Mouse (Mus musculus) gastrocnemius, postnatal 14 days (tissue): ENCODE measurements around the gene Inha. TPM values are rescaled to one million over a fixed set of nuclear protein-coding genes. Genes with fewer than 3 reads are reported as not detected.

Source experiments
- DNase-seq: peaks from one replicate; pipeline ENCODE4 v3.0.0; 2021; ENCODE audit warnings: mixed read lengths
- intact Hi-C: fragments of 180-260 bp; cut with DNase I; formaldehyde crosslinking; loops from one replicate; pipeline ENCODE4 v1.15.1; 2025; ENCODE audit warnings: low total_unique reads
- long read RNA-seq, 2 experiments: library from polyadenylated mRNA; stranded (forward); transcript quantifications; one replicate each; pipeline ENCODE4 v2.0.0; 2021
- total RNA-seq, 2 experiments: library from RNA; stranded (reverse); gene quantifications; 2 replicates each; pipeline ENCODE4 v1.2.3; 2021

Inha gene
- 1 to 10 TPM; 6.5 to 7.7 TPM for total RNA-seq
- long read RNA-seq, experiment 1, transcript Inha-201 (2 exons, 1,475 nt): major isoform, 10 of 14 reads
- long read RNA-seq, experiment 1, partial matches to known transcripts: 0 of 14 reads
- long read RNA-seq, experiment 1, other reads (novel, unspliced or antisense): 4 of 14 reads
- long read RNA-seq, experiment 2, partial matches to known transcripts: 0 of 5 reads
- long read RNA-seq, experiment 2, other reads (novel, unspliced or antisense): 1 of 5 reads

DNA sequence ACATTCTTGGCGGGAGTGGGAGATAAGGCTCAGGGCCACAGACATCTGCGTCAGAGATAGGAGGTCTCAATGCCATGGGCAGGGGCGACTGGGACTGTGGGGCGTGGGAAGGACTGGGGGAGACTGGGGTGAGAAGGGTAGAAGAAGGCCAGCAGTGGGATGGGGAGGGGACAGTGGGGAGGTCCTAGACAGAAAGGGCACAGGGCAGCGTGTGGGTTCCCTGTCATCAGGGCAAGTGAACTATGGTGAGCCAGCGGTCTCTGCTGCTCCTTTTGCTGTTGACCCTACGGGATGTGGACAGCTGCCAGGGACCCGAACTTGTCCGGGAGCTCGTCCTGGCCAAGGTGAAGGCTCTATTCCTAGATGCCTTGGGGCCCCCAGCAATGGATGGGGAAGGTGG lies at the start of gene Inha:
Gene Inha, plus strand, starts transcription at position 72 of the 400 bp plus-strand sequence.
- intact Hi-C loops: no loop called here
- DNase-seq: no peak

DNA sequence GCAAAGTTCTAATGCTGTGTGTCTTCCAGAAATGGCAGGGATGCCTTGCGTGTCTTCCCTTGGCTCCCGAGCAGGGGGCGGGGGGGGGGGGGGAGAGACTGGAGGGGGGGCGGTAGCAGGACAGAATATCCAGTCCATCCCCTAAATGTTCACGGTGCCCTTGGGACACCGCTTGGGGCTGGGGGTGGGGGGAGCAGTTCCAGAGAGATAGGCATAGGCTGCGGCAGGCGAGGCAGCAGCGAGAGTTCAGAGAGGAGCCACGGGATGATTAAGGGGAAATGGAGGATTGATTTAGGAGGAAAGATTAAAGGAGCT lies 49.2 kb upstream of the Inha start:
- intact Hi-C loops: no loop called here

DNA sequence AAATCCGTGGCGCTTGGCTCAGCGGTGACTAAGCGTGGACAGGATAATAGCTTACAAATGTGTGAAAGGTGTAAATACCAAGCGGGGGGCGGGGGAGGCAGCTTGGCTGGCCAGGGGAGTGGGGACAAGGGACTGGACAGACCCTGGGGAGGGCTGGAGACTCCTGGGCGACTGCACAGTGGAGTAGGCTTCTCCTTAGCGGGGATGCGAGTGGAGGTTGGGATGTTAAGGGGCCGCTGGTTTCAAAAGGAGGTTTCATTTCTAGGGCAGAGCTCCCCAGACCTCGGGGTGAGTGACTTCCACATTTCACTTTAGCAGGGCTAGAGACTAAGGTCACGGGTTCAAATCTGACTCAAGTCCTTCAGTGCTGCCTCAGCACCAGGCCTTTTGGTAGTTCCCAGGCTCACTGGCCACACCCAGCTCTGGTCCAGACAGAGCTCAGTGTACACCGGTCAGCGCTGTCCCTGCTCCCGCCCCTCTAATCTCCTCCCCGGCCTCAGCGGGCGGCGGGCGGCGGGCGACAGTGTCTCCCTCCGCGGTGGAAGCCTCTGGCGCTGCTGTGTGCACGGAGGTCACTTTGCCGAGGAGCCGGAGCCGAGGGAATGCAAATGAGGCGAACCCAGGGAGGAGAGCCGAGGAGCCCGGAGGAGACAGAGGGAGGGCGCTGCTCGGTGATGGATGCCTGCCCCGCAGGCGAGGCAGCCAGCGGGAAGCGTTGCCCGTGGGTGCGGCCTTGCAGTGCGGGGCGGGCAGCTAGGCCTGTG lies 48.7 kb upstream of the Inha start:
- DNase-seq: no peak
- intact Hi-C loops: no loop called here

More for the DNA sequence above, 49.2 kb upstream of the Inha start:
- no peak for DNase-seq

DNA sequence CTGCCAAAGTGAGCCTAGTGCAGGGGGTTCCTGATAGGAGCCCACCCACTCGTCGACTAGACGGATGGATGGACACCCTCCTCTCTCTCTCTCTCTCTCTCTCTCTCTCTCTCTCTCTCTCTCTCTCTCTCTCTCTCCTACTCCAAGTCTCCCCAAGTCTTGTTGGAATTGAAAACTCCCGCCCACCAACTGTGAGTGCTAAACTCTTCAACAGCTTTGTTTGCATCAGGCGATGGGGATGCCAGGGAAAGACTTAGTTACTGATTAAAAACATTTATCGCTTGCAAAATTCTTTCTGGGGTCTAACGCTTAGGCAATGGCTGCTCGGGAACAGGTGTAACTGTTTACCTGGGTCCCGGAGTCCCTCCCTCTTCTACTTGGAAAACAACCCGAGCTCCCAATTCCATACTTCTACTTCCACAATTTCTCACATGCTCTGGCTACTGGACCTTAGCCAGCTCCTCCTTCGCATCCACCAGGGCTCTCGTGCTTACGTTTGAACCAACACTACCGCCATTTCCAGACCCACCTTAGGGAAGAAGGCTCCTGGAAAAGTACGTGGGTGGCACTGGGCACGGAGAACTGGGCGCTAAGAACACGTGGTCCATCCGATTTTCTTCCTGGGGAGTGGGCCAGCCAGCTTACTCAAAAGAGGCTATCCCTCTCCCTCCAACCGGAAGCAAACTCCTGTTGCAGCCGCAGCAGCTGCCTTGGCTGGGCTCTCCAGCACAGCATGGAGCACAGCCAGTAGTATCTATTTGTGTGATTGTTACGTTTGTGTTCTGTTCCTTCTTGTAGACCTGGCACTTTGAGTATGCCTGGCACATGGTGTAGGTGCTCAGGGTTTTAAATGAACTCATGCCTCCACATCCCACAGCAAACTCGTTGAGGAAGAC lies 47.8 kb upstream of the Inha start:
- DNase-seq: no peak
- intact Hi-C loops: no loop called here

DNA sequence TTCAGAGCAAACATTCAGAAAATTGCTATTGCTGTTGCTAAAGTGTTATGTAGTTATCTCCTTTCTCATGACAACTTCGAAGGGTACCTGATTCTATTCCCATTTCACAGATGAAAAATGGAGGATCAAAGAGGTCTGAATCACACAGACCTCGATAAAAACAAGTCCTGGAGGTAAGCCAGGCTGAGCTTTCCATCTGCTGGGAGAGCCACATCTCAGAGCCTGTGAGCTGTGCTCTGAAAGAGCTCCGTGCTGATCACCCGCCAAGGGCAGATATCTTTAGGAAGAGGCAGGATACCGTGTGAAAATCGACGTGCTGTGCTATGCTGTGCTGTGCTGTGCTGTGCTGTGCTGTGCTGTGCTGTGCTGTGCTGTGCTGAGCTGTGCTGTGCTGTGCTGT lies 46.6 kb upstream of the Inha start:
- no peak for DNase-seq
- intact Hi-C loops: no loop called here

DNA sequence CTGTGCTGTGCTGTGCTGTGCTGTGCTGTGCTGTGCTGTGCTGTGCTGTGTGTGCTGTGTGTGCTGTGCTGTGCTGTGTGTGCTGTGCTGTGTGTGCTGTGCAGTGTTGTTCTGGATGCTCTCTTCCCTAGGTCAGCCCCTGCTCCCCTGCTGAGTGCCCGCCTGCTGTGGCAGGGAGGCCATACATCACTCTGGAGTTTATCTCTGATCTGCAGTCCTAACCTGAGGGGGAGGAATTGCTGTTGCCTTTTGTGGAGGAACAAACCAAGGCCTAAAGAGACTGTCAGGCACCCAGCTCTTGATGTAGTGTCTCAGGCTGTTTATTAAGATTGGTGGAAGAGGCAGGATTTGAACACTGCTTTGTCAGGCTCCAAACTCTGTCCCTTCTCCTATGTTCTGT lies 44.2 kb upstream of the Inha start:
- intact Hi-C loops: no loop called here
- DNase-seq: no peak

DNA sequence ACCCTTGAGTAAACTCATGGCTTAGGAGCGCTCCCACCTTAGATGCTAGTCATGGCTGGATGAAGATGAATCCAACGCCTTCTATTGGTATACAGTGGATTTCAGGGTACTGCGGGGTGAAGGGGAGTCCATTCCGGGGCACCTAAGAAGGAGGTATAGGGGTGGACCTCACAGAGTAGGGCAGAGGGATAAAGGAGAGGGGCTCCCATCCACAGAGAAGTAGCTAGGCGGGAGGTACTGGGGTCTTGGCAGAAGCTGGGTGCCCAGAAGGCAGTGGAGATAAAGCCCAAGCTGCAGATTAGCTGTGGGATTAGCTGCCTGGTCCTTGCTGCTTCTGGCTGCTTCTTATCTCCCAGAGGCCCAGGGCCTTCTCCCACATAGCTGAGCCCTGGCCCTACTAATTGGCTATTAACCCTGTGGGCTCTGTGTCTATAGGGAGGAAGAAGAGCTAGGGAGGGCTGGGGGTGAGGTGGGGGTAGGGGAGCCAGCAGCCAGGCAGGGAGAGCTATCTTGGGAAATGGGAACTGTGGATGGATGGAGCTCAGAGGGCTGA lies 43.1 kb upstream of the Inha start:
- DNase-seq: no peak
- intact Hi-C loops: no loop called here

DNA sequence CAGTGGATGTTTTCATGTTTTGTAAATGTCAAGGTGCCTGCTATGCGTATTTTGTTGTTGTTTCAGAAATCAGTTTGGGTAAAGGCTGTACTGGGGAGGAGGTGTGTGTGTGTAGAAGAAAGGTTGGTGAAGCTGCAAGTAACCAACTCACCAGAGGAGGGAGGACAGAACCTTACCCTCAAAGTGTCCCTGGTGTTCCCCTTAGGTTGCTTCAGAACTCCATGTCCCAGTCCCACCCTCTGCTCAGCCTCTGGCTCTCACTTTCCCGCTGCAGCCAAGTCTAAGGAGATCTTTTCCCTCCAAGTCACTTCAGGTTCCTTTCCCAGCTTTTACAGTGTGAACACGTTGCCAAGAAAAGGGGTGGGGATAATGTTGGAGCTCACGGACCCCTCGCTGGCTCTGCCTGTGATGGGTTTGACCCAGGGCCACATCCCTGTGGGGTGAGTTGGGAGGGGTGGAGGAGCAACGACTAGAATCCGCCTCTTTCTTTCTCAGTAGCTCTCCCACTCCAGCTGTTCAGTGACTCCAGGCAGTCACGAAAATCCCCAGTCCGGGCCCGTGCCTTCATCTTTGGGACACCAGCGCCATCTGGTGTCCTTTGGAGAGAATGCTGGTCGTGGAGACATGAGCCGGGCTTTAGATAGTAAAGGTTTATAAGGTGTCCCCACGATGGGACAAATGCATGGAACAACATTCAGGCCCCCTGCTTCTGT lies 39.5 kb upstream of the Inha start:
- DNase-seq: peak; percentile 79

DNA sequence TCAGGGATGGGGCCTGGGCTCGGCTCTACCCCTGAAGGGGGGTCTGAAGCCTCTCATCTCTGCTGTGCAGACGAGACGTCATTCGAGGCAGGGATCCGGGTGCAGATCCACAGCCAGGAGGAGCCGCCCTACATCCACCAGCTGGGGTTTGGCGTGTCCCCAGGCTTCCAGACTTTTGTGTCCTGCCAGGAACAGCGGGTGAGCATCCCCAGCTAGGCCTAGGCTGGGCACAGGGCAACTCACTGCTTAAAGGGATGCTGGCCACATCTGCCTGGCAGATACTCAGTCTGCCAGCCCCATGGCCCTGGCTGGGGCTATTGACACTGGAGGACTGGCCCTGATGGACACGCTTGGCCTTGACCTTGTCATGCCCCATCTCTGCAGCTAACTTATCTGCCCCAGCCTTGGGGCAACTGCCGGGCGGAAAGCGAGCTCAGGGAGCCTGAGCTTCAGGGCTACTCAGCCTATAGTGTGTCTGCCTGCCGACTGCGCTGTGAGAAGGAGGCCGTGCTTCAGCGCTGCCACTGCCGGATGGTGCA lies 37.5 kb upstream of the Inha start:
- intact Hi-C loops: loop anchor here (5.0 kb wide), 1 partner anchor 127 kb away; no protein-coding TSS in a partner anchor
- DNase-seq: no peak

More for the DNA sequence above, 39.5 kb upstream of the Inha start:
- intact Hi-C loops: loop anchor here (2.0 to 5.0 kb wide), 2 partner anchors 23 to 125 kb away; no protein-coding TSS in a partner anchor

DNA sequence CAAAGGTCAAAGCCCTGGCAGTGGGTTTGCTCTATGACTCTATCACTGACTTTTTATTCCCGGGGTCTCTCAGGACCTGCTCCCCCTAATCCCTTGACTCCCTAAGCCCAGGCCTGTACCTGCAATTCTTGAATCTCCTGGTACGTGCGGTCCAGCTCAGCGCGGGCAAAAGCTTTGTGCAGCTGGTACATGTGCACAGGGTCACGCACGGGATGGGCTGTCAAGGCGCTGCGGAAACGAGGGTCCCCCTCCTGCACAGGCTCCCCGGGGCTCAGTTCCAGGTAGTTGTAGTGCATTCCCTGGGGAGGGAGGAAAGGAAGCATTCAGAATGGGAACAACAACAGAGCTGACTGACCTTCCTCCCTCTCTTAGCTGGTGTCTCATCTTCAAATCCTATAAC lies 30.4 kb upstream of the Inha start:
- intact Hi-C loops: loop anchor here (5.0 kb wide), 1 partner anchor 121 kb away; no protein-coding TSS in a partner anchor
- DNase-seq: no peak

DNA sequence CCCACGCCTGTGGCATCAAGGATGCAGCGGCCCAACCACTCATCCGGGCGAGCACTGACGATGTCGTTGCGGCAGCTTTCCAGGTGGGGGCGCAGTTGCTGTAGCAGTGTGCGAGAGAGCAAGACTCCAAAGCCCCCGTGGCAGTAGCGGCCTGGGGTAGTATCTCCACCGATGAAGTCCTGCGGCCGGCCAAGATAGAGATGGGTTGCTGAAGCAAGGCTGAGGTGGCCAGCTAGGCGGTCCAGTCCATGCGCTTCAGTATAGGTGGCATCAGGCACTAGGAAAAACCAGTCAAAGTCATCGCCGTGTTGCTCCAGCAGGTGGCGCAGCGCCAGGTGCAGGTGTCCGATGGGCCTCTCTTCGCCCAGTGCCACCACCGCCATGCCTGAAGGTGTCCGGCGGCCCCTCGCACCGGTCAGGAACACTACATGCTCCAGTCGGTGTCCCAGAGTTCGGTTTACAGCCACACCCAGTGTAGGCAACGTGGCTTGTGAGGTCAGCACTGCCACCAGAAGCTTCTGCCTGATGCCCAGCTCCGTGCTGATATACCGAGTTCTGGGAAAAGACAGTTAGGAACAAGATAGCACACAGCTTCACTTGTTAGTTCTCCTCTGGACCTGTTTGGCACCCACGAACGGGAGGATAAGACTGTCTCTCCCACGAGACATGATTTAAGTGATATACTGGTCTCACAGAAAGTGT lies 29.5 kb upstream of the Inha start:
- DNase-seq: peak; percentile 78
- intact Hi-C loops: loop anchor here (5.0 kb wide), 1 partner anchor 120 kb away; no protein-coding TSS in a partner anchor

DNA sequence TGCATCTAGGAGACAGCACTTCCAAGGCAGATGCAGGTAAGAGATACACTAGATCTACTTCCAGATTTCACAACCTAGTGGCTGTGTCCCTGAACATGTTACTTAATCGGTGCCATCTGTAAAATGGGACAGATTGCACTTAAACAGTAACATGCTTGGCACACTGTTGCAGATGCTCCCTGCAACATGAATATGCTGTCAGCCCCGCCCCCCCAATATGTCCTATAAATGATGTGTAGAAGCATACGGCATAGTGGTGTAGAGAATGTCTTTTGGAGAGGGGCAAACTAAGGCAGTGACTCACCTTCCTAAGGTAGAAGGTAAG lies 28.9 kb upstream of the Inha start:
- intact Hi-C loops: loop anchor here (5.0 kb wide), 1 partner anchor 119 kb away; no protein-coding TSS in a partner anchor
- no peak for DNase-seq

DNA sequence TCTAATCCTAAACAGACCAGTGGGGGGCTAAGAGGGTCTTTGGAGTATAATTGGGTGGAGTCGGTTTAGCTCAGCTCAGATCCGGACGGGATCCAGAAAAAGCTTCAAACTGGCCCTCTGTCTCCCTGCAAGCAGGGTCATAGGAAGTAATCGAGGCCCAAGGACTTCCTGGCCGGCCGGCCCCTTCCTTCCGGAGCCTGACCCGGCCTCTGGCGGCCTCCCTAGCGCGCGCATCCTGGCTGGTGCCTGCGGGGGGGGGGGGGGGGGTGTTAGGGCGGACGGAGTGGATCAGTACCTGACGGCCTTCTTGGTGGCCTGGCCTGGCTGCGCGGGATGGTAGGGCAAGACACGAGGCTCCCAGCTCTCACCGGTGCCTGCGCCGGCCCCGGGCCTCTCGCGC lies 28.4 kb upstream of the Inha start:
- intact Hi-C loops: loop anchor here (5.0 kb wide), 1 partner anchor 119 kb away; no protein-coding TSS in a partner anchor
- DNase-seq: peak; percentile 61

DNA sequence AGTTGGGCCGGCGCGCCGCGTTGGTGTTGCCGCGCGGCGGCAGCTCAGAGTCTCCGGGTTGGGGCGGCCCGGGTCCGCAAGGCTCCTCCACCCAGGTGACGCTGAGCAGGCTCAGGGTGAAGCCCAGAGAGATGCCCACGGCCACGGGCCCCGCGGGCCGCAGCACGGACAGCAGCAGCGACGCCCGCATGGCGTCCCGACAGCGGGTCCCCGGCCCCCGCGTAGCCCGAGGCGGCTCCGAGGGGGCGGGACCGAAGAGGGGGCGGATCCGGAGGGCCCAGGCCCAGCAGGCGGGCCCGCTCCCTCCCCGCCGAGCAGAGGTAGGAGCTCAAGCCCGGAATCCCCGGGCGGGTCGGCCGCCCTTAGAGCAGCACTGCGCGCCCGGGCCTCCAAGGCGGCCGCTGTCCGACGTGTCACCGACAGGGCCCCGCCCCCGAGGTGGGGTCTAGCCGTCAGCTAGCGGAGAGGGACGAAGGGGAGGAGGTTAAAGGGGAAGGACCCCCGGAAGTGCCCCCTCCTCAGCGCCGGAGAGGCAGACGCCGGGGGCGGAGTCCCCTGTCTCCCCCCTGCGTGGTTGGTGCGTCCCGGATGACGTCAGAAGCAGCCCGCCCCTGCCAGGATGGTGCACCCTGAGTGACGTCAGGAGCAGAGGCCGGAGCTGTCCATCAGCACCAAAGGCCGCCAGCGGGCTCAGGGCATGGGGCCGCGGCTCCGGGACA lies 27.8 kb upstream of the Inha start, which contains the start of the genes Chpf and Tmem198:
Gene Chpf, minus strand, starts transcription at position 392 of the 719 bp plus-strand sequence.
Gene Tmem198, plus strand, starts transcription at position 617 of the 719 bp plus-strand sequence.
- peak; percentile 95 for DNase-seq
- intact Hi-C loops: loop anchor here (5.0 kb wide), 1 partner anchor 118 kb away; no protein-coding TSS in a partner anchor

DNA sequence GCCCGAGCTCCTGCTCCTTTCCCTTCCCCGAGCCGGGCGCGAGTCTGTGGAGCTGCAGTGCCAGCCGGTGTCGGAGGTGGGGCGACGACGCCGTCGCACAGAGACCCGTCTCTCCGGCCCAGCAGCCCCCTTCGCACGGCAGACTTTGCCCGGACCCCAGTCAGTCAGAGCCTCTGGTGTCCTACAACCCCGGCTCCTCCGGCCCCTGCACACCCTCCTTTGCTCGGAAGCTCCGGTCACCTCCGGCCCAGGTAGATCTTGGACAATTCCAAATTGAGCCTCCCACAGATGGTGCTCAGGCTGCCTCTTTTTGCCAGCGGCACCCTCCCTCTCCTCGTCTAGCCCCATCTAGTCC lies 27.3 kb upstream of the Inha start:
- intact Hi-C loops: loop anchor here (5.0 kb wide), 1 partner anchor 118 kb away; no protein-coding TSS in a partner anchor
- no peak for DNase-seq

DNA sequence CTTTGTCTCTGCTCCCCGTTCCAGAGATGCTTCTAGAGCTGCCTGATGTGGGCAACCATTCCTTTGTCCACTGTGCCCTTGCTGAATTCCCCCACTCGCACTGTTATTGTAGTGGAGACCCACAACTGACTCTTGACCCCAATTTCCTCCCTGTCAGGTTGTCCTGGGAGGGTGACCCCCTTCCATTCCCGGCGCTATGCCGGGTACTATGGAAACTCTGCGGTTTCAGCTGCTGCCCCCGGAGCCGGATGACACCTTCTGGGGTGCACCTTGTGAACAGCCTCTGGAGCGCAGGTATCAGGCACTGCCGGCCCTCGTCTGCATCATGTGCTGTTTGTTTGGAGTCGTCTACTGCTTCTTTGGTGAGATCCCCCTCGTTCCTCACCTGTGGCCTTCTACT lies 26.8 kb upstream of the Inha start:
- no peak for DNase-seq
- intact Hi-C loops: no loop called here

DNA sequence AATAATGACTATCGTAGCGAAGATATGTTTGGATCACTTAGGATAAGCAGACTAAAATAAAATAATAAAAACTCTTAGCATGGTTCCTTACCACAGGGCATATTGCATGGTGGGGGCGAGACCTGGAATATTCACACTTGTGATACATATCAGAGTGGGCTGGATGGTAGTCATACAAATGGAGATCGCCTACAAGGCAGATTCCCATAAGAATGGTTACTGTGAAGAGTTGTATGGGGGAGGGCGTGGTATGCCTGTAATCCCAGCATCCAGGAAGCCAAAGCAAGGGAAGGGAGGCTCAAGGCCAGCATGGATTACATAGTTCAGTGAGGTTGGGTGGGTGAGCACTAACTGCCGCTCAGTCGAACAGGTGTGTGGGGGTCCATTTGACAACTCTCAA lies 26.1 kb upstream of the Inha start:
- DNase-seq: no peak
- intact Hi-C loops: no loop called here
